Mouse (Mus musculus) cerebellum, postnatal 4 days (tissue): Measurements from ENCODE around the gene Rce1.

Experiments used
- DNase-seq, 2 experiments: peaks; one replicate each; pipeline ENCODE4 v3.0.0; 2022; ENCODE audit warnings: low spot score in 2 of 2, mixed read lengths in 1 of 2

Gene Rce1

DNA sequence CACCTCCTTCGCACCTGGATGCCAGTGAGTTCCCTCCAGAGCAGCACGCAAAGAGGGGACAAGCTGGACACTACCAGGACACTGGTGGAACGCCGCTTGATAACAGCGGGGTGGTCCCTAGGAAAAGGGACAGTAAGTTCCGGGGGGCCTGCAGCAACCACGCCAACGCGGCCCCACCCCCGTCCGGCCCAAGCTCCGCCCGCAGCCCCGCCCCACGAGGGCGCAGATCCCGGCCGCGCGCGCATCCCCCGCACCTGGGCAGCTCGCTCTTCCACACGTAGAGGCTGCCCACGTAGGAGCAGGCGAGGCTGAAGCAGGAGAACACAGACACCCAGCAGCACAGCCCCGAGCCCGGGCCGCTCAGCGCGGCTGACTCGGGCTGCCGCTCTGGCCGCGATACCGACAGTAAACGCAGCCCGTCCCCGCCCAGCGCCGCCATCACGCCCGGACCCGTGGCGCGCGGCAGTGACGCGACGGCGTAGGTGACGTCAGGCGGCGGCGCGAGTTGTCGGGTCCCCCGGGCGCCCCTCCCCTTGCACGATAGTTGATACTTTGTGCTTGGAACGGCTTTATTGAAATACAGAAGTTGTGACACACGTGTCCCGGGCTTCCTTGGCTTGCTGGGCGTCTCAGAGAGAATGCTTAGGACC is at the start of gene Rce1:
Gene Rce1, minus strand, starts transcription at position 463 of the 650 bp plus-strand sequence.
- peak; percentile 81 to 92 for DNase-seq

DNA sequence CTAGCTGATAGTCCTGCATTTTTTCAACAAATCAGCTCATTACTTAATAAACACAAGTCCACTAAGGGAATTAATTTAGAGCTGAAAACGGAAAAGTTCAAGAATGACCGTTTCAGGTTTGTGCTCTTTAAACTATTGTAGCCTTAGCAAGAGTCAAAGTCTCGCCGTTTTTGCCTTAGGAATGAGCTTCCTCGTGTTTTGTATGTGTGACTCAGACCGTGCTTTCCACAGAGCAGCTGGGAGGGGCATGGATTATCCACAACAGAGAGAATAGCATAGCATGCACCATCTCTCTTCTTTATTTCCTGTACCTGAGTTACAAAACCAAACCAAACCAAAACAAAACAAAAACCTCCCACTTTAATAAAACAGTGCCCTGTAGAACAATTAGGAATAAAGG is 47.0 kb upstream of the Rce1 start:
- no peak for DNase-seq

DNA sequence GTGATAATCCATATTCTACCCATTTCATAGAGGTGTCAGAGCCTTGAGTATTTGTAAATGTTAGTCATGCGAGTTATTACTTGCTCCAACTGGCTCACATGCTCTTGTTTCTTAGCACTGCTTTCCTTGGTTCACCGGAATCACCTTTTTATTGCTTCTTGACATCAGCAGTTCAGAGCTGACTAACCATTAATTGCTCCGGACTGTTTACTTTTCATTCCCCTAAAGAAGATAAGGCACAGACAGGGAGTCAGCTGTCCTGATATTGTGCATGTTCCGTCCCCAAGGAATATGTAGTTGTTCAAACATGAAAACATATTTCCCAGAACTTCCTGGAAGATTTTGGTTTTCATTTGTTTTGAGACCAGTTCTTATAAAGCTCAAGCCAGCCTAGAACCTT is 45.3 kb upstream of the Rce1 start:
- DNase-seq, result no peak

DNA sequence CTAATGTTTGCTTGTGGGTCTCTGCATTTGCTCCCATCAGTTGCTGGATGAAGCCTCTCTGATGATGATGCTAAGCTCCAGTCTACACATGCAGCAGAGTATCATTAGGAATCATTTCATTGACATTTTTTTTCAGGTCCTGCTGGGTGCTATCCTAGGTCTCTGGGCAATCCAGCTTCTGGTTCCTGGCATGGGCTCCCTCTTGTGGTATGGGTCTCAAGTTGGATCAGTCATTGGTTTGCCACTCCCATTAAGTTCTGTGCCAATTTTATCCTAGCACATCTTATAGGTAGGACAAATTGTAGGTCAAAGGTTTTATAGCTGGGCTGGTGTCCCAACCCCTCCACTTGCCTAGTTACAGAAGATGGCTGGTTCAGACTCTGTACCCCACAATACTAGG is 41.4 kb upstream of the Rce1 start:
- no peak for DNase-seq

DNA sequence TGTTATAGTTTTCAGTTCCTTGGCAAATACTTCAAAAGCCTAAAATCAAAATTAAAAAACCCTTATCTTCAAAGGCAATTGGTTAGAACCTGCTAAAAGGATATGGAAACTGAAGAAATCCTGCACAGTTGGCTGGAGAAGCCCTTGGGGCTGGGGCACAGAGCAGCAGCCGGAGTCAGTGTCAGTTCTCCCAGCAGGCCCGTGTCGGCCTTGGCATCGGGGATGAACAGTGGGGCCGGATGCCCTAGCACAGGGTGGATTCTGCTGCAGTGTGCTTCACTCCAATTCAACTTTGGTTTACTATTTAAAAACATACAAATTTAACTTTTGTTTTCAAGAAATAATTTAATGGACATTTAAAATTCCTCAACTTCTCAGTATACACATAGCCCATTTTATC is 32.7 kb upstream of the Rce1 start:
- no peak for DNase-seq

DNA sequence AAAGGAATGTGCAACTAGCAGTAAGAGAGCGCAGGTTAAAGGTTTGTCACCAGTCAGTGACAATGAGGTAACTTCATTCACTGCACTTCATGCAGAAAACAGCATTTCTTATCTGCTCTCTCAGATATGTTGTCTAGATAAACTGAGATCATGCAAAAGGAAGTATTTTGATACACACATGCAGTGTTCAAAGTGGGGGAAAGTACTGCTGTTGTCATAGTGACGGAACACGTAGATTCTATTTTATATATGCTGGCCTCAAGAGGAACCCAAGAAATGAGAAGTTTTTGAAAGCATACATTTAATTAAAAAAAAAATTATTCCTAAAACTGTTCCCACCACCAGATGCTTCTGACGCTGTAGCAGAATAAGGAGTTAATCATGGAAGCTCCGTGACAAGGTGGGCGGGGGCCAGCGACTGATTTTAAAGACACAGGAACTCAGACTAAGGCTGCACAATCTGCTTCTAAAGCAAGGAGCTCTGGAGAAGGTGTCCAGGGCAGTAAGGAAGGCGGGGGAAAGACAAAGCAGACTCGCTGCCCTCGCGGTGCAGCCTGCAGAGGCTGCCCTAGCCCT is 21.6 kb upstream of the Rce1 start:
- no peak for DNase-seq

DNA sequence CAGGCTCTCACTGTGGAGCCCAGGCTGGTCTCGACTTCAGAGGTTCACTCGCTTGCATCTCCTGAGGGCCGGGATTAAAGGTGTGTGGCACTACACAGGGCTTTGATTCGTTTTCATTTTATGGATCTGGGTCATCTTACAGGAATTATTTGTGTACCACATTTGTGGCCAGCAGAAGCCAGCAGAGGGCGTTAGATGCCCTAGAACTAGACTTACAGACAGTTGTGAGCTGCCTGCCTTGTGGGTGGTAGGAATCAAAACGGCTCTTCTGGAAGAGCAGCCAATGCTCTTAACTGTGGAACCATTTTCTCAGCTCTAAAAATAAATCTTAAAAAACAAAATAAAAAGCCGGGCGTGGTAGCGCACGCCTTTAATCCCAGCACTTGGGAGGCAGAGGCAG is 18.8 kb upstream of the Rce1 start:
- peak; percentile 41 to 49 for DNase-seq

DNA sequence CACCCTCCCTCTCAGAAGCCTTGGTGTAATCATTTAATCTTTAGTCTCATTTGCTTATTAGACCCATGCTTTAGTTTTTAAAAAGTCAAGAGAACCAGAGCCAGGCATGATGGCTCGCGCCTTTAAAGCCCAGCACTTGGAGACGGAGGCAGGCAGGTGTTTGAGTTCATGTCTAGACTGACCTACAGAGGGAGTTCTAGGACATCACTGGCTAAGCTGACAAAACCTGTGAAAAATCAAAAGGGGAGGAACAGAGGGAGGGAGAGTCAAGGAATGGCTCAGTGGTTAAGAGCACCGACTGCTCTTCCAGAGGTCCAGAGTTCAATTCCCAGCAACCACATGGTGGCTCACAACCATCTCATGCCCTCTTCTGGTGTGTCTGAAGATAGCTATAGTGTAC is 10.5 kb upstream of the Rce1 start:
- DNase-seq, result no peak

DNA sequence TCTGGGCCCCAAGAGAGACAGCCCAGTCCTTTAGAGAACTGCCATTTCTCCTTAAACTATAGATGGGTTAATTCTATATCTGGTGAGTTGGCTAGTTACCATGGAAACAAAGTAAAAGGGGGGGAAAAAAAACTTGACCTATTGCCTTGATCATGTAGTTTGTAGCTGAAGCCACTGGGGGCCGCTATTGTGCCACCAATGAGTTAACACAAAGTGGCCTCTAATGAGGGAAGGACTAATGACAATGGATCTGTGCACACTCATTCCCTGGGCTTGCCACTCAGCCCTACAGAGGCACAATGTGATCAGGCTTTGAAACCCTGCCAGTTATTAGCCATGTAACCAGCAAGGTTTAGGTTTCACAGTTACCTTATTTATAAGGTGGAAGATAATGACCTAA is 3.4 kb upstream of the Rce1 start:
- DNase-seq, result peak in 1 of 2 experiments; percentile 79

DNA sequence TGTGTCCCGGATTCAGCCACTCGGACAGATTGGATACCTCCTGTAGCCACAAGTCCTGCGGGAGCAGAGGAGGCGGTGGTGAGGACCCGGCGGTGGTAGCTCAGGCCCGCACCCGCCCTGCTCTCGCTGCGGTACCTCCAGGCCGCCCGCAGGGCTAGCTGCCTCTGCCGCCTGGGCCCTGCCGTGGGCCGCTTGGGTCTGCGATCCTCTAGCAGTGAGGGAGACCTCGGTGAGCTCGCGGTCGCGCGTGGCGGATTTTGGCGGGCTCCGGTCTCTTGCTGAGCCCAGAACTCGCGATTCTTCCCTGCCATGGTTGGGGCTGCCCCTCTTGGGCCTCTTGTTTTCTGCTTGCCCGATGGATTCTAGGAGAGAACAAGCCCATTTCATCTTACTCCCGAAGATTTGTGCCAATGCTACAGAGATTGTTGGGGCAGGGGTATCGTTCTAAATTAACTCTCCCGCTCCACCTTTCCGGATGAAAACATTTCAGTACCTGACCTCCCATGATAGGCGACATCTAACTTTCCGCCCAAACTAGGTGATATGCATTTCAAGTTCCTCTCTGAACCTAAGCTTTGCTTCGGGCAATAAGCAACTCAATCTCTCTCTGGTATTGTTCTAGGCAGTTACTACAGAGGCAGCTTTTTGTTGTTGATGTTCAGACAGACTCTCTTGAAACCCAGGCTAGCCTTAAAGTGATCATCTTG is 541 bp upstream of the Rce1 start:
- DNase-seq, result no peak

DNA sequence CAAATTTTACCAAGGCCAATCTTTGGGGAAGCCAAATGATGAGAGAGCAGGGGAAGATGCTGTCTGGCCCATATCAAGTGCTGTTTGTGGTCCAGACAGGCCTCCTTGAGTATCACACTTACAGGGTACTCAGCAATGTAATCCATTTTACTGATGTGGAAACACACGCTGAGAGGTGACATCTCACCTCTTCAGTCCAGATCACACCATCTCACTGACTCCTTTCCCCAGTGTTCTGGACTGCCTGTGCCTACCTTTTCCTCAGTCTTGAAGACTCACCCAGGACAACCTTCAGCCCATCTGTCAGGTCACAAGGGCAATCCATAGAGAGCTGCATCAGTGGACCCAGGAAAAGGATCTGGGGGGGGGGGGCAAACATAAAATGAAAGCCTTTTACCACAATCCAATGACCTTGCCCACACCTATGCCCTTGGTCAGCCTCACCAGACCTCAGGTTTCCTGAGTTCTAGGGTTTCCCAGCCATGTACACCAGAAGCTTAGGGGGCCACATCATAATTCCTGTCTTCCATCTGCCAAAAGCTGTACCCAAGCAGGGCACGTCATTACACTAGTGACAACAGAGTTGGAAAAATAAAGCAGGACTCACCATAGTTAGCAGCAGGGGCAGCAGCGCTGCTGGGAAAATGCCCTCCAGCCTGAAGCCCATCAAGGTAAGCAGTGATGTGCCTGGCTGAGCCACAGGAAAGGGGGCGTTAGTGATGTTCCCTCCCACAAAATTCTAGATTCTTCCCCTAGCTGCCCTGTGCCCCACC is 849 bp downstream of the Rce1 start:
- DNase-seq, result no peak

DNA sequence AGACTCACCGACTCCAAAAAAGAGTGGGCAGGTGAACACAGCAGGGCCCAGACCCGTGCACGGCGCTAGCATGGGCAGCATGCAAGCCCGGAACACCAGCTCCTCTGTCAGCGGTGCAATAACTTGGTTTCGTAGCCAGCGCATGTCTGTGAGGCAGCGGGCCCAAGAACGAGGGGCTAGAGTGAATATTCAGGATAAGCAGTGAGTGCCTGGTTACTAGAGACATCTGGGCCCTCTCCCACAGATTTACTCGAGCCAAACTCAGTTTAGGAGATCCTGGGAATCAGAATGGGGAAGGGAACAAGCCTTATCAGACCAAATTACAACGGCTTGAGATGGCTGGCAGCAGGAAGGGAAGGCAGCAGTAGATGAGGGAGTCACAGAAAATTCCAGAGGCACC is 1.4 kb downstream of the Rce1 start:
- no peak for DNase-seq

DNA sequence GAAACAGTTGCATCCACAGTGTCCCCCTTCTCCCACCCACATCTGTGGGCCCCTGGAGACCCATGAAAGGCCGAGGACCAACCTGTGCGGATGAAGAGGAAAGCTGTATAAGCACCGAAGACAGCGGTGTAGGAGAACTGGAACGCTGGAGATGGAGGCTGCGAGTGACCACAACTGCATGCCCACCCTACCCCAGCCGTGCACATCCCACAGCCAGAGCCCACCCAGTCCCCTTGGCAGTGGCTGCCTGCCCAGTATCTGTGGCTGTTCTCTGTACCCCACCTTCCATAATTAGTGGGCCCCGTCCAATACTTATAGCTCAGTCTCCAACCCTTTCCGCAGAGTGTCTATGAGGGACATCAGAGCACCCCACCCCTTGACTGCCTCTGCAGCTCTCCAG is 2.0 kb downstream of the Rce1 start:
- DNase-seq, result no peak

DNA sequence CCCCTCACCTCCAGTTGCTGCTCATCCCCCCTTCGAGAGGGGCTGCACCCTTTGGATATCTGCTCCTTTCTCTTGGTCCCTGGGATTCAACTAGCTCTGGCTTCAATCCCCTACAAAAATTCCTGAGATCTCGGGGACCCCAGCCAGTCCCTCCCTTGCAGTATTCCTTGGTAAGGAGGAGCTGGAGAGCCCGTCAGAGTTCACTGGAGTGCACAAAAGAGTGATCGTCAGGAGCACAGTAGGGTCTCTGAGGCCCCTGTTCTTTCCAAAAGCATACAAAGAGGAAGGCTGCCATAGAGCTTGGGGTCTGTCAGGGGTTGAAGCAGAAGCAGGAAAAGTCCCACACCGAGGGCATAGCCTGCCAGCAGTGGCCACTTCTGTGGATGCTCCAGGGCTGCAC is 2.7 kb downstream of the Rce1 start:
- DNase-seq, result no peak

DNA sequence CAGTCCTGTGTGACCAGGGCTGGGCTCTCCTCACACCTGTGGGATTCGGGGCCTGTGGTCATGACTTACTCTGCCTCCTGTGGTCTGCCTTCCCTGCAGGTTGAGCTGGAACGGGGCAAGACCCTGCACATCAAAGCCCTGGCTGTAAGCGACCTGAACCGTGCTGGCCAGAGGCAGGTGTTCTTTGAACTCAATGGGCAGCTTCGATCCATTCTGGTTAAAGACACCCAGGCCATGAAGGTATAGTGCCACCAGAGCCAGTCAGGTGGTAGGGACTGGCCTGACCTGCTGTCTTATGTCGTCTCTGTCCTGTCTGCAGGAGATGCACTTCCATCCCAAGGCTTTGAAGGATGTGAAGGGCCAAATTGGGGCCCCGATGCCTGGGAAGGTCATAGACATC is 4.7 kb downstream of the Rce1 start:
- no peak for DNase-seq

DNA sequence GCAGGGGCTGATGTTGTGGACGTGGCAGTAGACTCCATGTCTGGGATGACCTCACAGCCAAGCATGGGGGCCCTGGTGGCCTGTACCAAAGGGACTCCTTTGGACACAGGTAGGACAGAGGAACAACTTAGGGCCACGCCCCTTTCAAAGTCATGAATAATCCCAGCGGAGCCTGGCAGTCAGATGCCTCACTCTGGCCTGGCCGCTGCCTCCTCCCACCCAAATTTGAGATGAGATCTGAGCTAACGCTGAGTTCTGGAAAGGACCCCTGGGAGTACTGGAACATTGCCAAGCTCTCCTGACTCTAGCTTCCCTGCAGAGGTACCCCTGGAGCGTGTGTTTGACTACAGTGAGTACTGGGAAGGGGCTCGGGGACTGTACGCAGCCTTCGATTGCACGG is 6.0 kb downstream of the Rce1 start:
- DNase-seq, result no peak

DNA sequence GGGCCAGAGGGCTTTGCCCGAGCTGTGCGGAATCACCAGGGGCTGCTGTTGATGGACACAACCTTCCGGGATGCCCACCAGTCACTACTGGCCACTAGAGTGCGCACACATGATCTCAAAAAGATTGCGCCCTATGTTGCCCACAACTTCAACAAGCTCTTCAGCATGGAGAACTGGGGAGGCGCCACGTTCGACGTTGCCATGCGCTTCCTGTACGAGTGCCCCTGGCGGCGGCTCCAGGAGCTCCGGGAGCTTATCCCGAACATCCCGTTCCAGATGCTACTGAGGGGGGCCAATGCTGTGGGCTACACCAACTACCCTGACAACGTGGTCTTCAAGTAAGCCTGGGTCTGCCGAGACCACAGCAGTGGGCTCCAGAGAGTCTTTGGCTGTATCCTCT is 7.3 kb downstream of the Rce1 start:
- DNase-seq, result peak in 1 of 2 experiments; percentile 50

DNA sequence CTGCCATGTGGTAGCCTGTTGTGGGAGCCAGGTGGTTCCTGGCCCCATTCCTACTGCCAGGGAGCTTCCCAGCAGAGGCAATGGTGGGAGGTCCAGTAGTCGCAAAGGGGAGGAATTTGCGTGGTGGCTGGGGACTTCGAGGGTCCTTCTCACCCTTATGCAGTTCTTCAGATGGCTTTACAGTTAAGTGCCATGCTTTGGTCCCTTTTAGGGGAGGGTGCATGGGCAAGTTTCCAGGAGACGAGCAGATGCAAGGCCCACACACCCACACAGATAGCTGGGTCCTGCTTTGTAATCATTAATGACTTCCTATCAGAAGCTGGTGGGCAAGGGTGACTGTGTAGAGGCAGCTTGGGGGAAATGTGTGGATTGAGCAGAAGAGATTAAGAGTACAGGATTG is 8.9 kb downstream of the Rce1 start:
- DNase-seq, result no peak

DNA sequence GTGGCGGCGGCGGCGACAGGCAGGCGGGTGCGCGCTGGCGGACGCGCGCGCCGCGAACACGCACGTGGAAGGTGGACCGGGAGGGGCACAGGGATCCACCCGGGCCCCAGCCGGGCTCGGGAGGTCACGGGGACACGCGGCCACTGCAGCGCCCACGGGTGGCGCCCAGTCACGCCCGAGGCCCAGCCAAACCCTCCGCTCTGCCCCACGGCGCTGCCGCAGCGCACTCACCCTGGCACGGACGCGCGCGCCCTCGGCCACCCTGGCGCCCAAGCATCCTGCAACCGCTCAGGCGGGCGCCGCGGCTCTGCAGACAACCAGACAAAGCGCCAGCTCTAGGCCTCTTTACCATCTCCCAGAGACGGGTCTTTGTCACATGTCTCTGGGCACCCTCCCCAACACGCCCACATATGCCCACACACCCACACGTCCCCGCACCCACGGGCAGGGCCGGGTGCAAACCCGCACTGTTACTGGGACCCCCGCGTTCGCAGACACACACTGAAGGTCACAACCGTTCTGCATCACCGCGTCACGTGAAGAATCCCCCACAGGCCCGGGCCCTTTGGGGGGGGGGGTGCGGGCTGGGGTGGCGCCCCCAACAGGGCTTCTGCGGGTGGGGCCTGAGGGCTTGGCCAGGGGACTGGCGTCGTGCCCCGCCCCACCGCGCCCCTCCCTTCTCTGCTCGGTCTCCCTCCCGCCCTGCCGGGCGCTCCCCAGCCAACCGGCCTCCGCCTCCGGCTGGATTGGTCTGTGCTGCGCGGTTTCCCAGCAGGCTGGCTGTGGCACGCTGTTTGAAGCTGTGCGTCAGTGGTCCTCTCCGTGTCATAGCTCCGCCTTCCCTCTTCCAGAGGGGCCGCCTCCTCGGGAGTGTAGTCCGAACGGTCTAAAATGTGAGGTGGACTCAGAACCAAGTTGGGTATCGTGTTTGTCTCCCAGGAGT is 10.0 kb downstream of the Rce1 start, which contains the start of gene Lrfn4:
Gene Lrfn4, minus strand, starts transcription at position 517 of the 943 bp plus-strand sequence.
- DNase-seq, result peak; percentile 71 to 87

DNA sequence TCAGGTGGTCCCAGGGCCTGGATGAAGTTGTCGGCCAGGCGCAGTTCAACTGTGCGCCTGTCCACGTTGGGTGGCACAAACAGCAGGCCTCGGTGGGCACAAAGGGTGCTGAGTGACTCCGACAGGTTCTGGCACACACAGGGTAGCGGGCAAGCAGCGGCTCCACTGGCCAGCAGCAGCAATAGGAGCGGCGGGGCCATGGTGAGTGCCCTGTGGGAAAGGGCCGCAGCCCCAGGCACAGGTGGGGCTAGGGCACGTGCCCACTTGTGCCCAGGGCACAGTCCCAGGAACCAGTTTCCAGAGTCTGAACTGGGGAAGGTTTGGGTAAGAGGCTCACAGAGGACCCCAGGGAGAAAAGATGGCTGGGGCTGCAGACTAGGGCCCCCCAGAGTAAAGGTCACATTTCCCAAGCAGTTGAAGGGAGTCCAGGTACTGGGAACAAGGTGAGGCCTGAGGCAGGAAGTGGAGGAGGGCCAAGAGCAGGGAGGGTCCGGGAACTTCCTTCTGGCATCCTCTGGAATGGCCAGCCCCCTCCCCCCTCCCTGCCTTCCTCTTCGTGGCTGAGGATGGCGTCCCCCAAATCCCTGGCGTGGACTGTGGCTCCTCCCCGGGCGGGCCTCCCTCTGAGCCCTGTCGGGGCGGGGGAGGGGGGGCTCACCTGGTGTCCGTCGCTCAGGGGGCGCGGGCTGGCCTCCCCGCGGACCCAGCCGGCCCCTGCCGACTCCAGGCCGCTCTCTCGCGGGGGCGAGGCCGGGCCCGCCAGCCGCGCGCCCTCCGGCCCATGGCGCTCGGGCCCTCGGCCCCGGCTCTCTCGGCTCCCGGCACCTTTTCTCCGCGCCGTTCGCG is 10.9 kb downstream of the Rce1 start:
- DNase-seq, result no peak
